Mouse (Mus musculus) MEL (cell line): ENCODE results near the gene Cadps.

Experiments
- EP300 ChIP-seq, 2 experiments: IDR thresholded peaks; 2 replicates each; pipeline ENCODE4 v1.6.1; 2011; ENCODE audit warnings: improper control_type of control experiment in 2 of 2, low read length in 2 of 2, low read depth in 1 of 2, mild to moderate bottlenecking in 1 of 2
- MYB ChIP-seq: IDR thresholded peaks from 2 replicates; pipeline ENCODE4 v1.6.1; 2011; ENCODE audit warnings: mild to moderate bottlenecking, low read depth, low read length, improper control_type of control experiment

DNA sequence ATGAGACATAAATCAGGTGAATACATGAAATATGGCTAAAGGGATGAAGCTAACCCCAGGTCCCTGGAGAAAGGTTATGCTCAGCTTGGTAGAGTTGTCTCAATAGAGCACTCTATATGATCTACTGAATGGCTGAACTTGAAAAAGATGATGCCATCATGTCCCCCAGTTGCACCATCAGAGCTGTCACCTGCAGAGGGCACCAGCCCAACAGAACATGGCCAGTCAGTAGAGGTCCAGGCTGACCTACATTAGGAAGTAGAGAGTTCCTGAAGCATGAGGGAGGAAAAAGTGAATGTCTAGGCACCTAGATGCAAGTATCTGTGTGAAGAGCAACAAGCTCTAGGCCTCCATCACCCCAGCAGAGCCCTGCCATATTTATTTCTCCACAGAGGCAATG lies 273.6 kb downstream of the Cadps start:
- no peak for TF ChIP-seq MYB
- no peak for TF ChIP-seq EP300 (IDR thresholded peaks at IDR 0.05; ENCODE audit: low read depth in 1 of 2, low read length in 2 of 2)
